ENCODE assay signal across 23 mouse cellular contexts in genomic region chr6:51087806-51088205, GRCm38 (mm10).
DNase-seq lines count a peak whose midpoint lies in the region; ATAC-seq and TF ChIP-seq lines count a peak whose summit lies in the region.
"Had no signal": no experiment of that assay in that cellular context is flagged by ENCODE, and none has a peak within 500 bp of the region (broad histone marks: within the 10 kb centered on the region; RNA-seq: fewer than 3 reads in every experiment).

No protein-coding gene starts in this region.

- no peaks in the 10 kb centered on the region for H3K9me3 ChIP-seq in midbrain, embryonic 10.5 days (replicated peaks)
- no peaks in the 10 kb centered on the region for H3K9me3 ChIP-seq in midbrain, embryonic 14.5 days (ENCODE audit: control insufficient read depth, low read length)
- no peaks in the 10 kb centered on the region; the same call in 1 of the 2 replicates for H3K9me3 ChIP-seq in G1E (replicated peaks)
- no peaks in the 10 kb centered on the region for H3K9me3 ChIP-seq in embryonic facial prominence, embryonic 10.5 days
- H3K9me3 ChIP-seq in forebrain, embryonic 14.5 days (replicated peaks; ENCODE audit: control insufficient read depth, low read length) = no peaks in the 10 kb centered on the region

- no peak for ATAC-seq in midbrain, embryonic 14.5 days (ENCODE audit: low FRiP score, low TSS enrichment)
- peak; percentile 73 for ATAC-seq in G1E (ENCODE audit: extremely low read depth, insufficient number of reproducible peaks, low FRiP score, poor library complexity, severe bottlenecking)
- ATAC-seq in forebrain, embryonic 14.5 days = no peak
- ATAC-seq: activated CD4-positive, CD25-positive, alpha-beta regulatory T cell, adult 4 months; CD4-positive, CD25-positive, alpha-beta regulatory T cell, adult 4 months; Patski had no signal

- DNase-seq in midbrain, embryonic 10.5 days (ENCODE audit: low spot score) = no peak
- DNase-seq in midbrain, embryonic 14.5 days = no peak
- peak; percentile 76 for DNase-seq in 416B (ENCODE audit: low read depth)
- DNase-seq in G1E (ENCODE audit: low spot score) = no peak
- DNase-seq in embryonic facial prominence, embryonic 10.5 days (ENCODE audit: low spot score) = no peak
- DNase-seq in thymus, postnatal 25 days = no peak
- no peak for DNase-seq in urinary bladder, postnatal 4 days (ENCODE audit: low spot score in 2 of 2)
- no peak for DNase-seq in forebrain, embryonic 14.5 days (ENCODE audit: low spot score)
- DNase-seq: adrenal gland, adult 2 months; adrenal gland, adult 8-10 months; adrenal gland, postnatal 10 days; adrenal gland, postnatal 14 days; adrenal gland, postnatal 25 days; adrenal gland, postnatal 36 days; B cell, adult 2 months; cerebellum, adult 11 months; cerebellum, adult 11-12 months; cerebellum, adult 18-20 months; cerebellum, adult 2 months had no signal

- H3K36me3 ChIP-seq in midbrain, embryonic 10.5 days = no peaks in the 10 kb centered on the region
- H3K36me3 ChIP-seq in midbrain, embryonic 14.5 days (ENCODE audit: control insufficient read depth, insufficient read depth, low read length) = no peaks in the 10 kb centered on the region
- no peaks in the 10 kb centered on the region for H3K36me3 ChIP-seq in G1E (replicated peaks)
- no peaks in the 10 kb centered on the region for H3K36me3 ChIP-seq in embryonic facial prominence, embryonic 10.5 days (replicated peaks)
- H3K36me3 ChIP-seq in forebrain, embryonic 14.5 days (ENCODE audit: control insufficient read depth, insufficient read depth, low read length) = no peaks in the 10 kb centered on the region

- no peak overlapping the region for H3K4me3 ChIP-seq in midbrain, embryonic 10.5 days
- H3K4me3 ChIP-seq in midbrain, embryonic 14.5 days (replicated peaks; ENCODE audit: low read depth, low read length) = no peak overlapping the region
- H3K4me3 ChIP-seq in G1E (ENCODE audit: low read depth, low read length) = no peak overlapping the region
- no peak overlapping the region for H3K4me3 ChIP-seq in embryonic facial prominence, embryonic 10.5 days
- H3K4me3 ChIP-seq in forebrain, embryonic 14.5 days (ENCODE audit: low read depth, low read length) = no peak overlapping the region

- TF ChIP-seq CTCF in G1E (IDR thresholded peaks at IDR 0.05; ENCODE audit: low read depth, low read length) = no peak

- H3K27me3 ChIP-seq in midbrain, embryonic 10.5 days (ENCODE audit: low read depth, poor library complexity, severe bottlenecking) = peaks cover 10% of the 10 kb centered on the region
- no peaks in the 10 kb centered on the region for H3K27me3 ChIP-seq in midbrain, embryonic 14.5 days (ENCODE audit: control insufficient read depth, insufficient read depth, low read length)
- peaks cover 4% of the 10 kb centered on the region; the same call in 1 of the 2 replicates for H3K27me3 ChIP-seq in G1E (ENCODE audit: insufficient read depth, low read length)
- H3K27me3 ChIP-seq in embryonic facial prominence, embryonic 10.5 days (replicated peaks; ENCODE audit: low read depth, poor library complexity, severe bottlenecking) = no peaks in the 10 kb centered on the region
- no peaks in the 10 kb centered on the region for H3K27me3 ChIP-seq in forebrain, embryonic 14.5 days (replicated peaks; ENCODE audit: control insufficient read depth, insufficient read depth, low read length)
- H3K27me3 ChIP-seq: CH12.LX, Patski had no signal

- no peak overlapping the region for H3K4me2 ChIP-seq in midbrain, embryonic 14.5 days (ENCODE audit: low read length)
- H3K4me2 ChIP-seq in forebrain, embryonic 14.5 days (ENCODE audit: low read length) = no peak overlapping the region

- no peak overlapping the region for H3K9ac ChIP-seq in midbrain, embryonic 14.5 days (replicated peaks; ENCODE audit: low read length)
- H3K9ac ChIP-seq in forebrain, embryonic 14.5 days (ENCODE audit: low read length) = no peak overlapping the region

- peaks cover 19% of the 10 kb centered on the region for H3K4me1 ChIP-seq in midbrain, embryonic 10.5 days
- no peaks in the 10 kb centered on the region for H3K4me1 ChIP-seq in midbrain, embryonic 14.5 days (ENCODE audit: control insufficient read depth, insufficient read depth, low read length)
- peaks cover 5% of the 10 kb centered on the region; the same call in 1 of the 2 replicates for H3K4me1 ChIP-seq in G1E (ENCODE audit: insufficient read depth, low read depth, low read length)
- H3K4me1 ChIP-seq in embryonic facial prominence, embryonic 10.5 days = peaks cover 36% of the 10 kb centered on the region
- H3K4me1 ChIP-seq in forebrain, embryonic 14.5 days (ENCODE audit: control insufficient read depth, insufficient read depth, low read length) = peaks cover 4% of the 10 kb centered on the region; the same call in 1 of the 2 replicates

- 0 out of 2 replicates have a peak overlapping the region, but pooled peaks have one; percentile 3 for H3K27ac ChIP-seq in midbrain, embryonic 10.5 days (replicated peaks)
- no peak overlapping the region for H3K27ac ChIP-seq in midbrain, embryonic 14.5 days (replicated peaks; ENCODE audit: low read depth, low read length)
- H3K27ac ChIP-seq in embryonic facial prominence, embryonic 10.5 days (replicated peaks) = 0 out of 2 replicates have a peak overlapping the region, but pooled peaks have one; percentile 14
- no peak overlapping the region for H3K27ac ChIP-seq in forebrain, embryonic 14.5 days (ENCODE audit: low read depth, low read length)

- WGBS in midbrain, embryonic 10.5 days = 83% methylated on average over 2 of the region's 2 CpGs
- WGBS in midbrain, embryonic 14.5 days = 88% methylated on average over 2 of the region's 2 CpGs
- WGBS in embryonic facial prominence, embryonic 10.5 days = 80% methylated on average over 2 of the region's 2 CpGs
- WGBS in forebrain, embryonic 14.5 days = 84% methylated on average over 2 of the region's 2 CpGs

Comparison
In these comparisons a context has a peak if more than half of its experiments do, and no peak if none do; other contexts are left out.
1. H3K27ac ChIP-seq: peak in midbrain, embryonic 10.5 days (single experiment) and embryonic facial prominence, embryonic 10.5 days (single experiment); none in midbrain, embryonic 14.5 days (single experiment) and forebrain, embryonic 14.5 days (single experiment).